Mouse (Mus musculus): ENCODE results near the gene Rtbdn. TPM values are rescaled to one million over a fixed set of nuclear protein-coding genes. Genes with fewer than 3 reads are reported as not detected.

The Rtbdn gene
- total RNA-seq, 2 experiments from 2014 or later, result not detected

GRCm38 (mm10) chr8:84917781-84918180, 29.0 kb upstream of the Rtbdn start:
- intact Hi-C loops (cut with DNase I; ENCODE audit: low total_unique reads), result no loop called here
- DNase-seq, result no peak

GRCm38 (mm10) chr8:84918646-84919045, 28.1 kb upstream of the Rtbdn start:
- no peak for DNase-seq
- intact Hi-C loops (cut with DNase I; ENCODE audit: low total_unique reads), result no loop called here

- intact Hi-C loops (cut with DNase I; ENCODE audit: low total_unique reads), result no loop called here
- DNase-seq, result no peak
These were observed 25.2 kb upstream of the Rtbdn start for GRCm38 (mm10) chr8:84921596-84921995.

GRCm38 (mm10) chr8:84925557-84925956, 21.2 kb upstream of the Rtbdn start:
- DNase-seq, result no peak
- intact Hi-C loops (cut with DNase I; ENCODE audit: low total_unique reads), result loop anchor here (5.0 kb wide), 1 partner anchor 72 kb away; no protein-coding TSS in a partner anchor

GRCm38 (mm10) chr8:84927513-84927912, 19.3 kb upstream of the Rtbdn start:
- intact Hi-C loops (cut with DNase I; ENCODE audit: low total_unique reads), result loop anchor here (5.0 kb wide), 1 partner anchor 70 kb away; no protein-coding TSS in a partner anchor
- DNase-seq, result no peak

- intact Hi-C loops (cut with DNase I; ENCODE audit: low total_unique reads), result loop anchor here (5.0 kb wide), 1 partner anchor 69 kb away; no protein-coding TSS in a partner anchor
- DNase-seq, result peak; percentile 64
These were observed 18.1 kb upstream of the Rtbdn start for GRCm38 (mm10) chr8:84928456-84929306.

- intact Hi-C loops (cut with DNase I; ENCODE audit: low total_unique reads), result no loop called here
These were observed 16.2 kb upstream of the Rtbdn start for GRCm38 (mm10) chr8:84930582-84930981.

GRCm38 (mm10) chr8:84933767-84934559, 12.8 kb upstream of the Rtbdn start:
- no peak for DNase-seq
- intact Hi-C loops (cut with DNase I; ENCODE audit: low total_unique reads), result no loop called here

More at GRCm38 (mm10) chr8:84930582-84930981, 16.2 kb upstream of the Rtbdn start:
- no peak for DNase-seq

GRCm38 (mm10) chr8:84934860-84935259, 11.9 kb upstream of the Rtbdn start:
- no peak for DNase-seq
- intact Hi-C loops (cut with DNase I; ENCODE audit: low total_unique reads), result no loop called here

GRCm38 (mm10) chr8:84935489-84935888, 11.3 kb upstream of the Rtbdn start:
- intact Hi-C loops (cut with DNase I; ENCODE audit: low total_unique reads), result no loop called here
- DNase-seq, result no peak

GRCm38 (mm10) chr8:84936041-84936961, 10.5 kb upstream of the Rtbdn start:
- intact Hi-C loops (cut with DNase I; ENCODE audit: low total_unique reads), result no loop called here

GRCm38 (mm10) chr8:84936962-84937546, 9.7 kb upstream of the Rtbdn start, which contains the start of gene Mast1:
TSS of gene Mast1 (minus strand) at chr8:84937359.
- DNase-seq, result peak; percentile 61
- intact Hi-C loops (cut with DNase I; ENCODE audit: low total_unique reads), result no loop called here

More at GRCm38 (mm10) chr8:84936041-84936961, 10.5 kb upstream of the Rtbdn start:
- DNase-seq, result no peak

GRCm38 (mm10) chr8:84937620-84938485, 8.9 kb upstream of the Rtbdn start:
- no peak for DNase-seq
- intact Hi-C loops (cut with DNase I; ENCODE audit: low total_unique reads), result no loop called here

- intact Hi-C loops (cut with DNase I; ENCODE audit: low total_unique reads), result no loop called here
- DNase-seq, result no peak
These were observed 3.1 kb upstream of the Rtbdn start for GRCm38 (mm10) chr8:84943699-84944098.

GRCm38 (mm10) chr8:84944478-84945160, 2.2 kb upstream of the Rtbdn start:
- DNase-seq, result no peak
- intact Hi-C loops (cut with DNase I; ENCODE audit: low total_unique reads), result no loop called here

GRCm38 (mm10) chr8:84945235-84945632, 1.6 kb upstream of the Rtbdn start:
- DNase-seq, result no peak
- intact Hi-C loops (cut with DNase I; ENCODE audit: low total_unique reads), result no loop called here
